Mouse (Mus musculus): ENCODE data around the gene Prpf4.

- TF ChIP-seq CTCF (IDR thresholded peaks at IDR 0.05; ENCODE audit: borderline replicate concordance, control insufficient read depth, extremely low read depth, insufficient read depth, low read length, poor library complexity) (no peak), POLR2A (IDR thresholded peaks at IDR 0.05; ENCODE audit: control insufficient read depth, extremely low read depth, insufficient read depth, low read length, poor library complexity) (no peak)
Observed at GRCm38 (mm10) chr4:62398956-62399355, 9.6 kb upstream of the Prpf4 start.

All from thymus, adult 2 months (tissue).